Mouse (Mus musculus) kidney, embryonic 14.5 days (tissue): ENCODE results near the gene Kcnt2. TPM values are rescaled to one million over a fixed set of nuclear protein-coding genes. Genes with fewer than 3 reads are reported as not detected.

Experiments used
- ATAC-seq: fragments of 200-750 bp; cut with Nextera tagmentation; 2 replicates; pipeline ENCODE4 v1.8.0; 2017; ENCODE audit warnings: moderate number of reproducible peaks, mild to moderate bottlenecking, moderate TSS enrichment, moderate library complexity; ENCODE audit not compliant: low FRiP score, low TSS enrichment
- H3K27ac ChIP-seq: fragments of 300-500 bp; sonication (generic); 2 replicates; pipeline ENCODE4 v1.5.1; 2014; ENCODE audit warnings: low read depth, mild to moderate bottlenecking, low read length, moderate library complexity, mixed read lengths
- H3K27me3 ChIP-seq: fragments of 300-500 bp; sonication (generic); 2 replicates; pipeline ENCODE4 v1.6.1; 2014; ENCODE audit warnings: mild to moderate bottlenecking, low read length; ENCODE audit not compliant: control insufficient read depth, insufficient read depth
- H3K36me3 ChIP-seq: fragments of 300-500 bp; sonication (generic); 2 replicates; pipeline ENCODE4 v1.6.1; 2014; ENCODE audit warnings: low read length, mixed read lengths; ENCODE audit not compliant: control insufficient read depth, insufficient read depth
- H3K4me1 ChIP-seq: fragments of 300-500 bp; sonication (generic); 2 replicates; pipeline ENCODE4 v1.6.1; 2014; ENCODE audit warnings: low read length, mixed read lengths; ENCODE audit not compliant: control insufficient read depth, insufficient read depth
- H3K4me2 ChIP-seq: fragments of 300-500 bp; sonication (generic); replicated peaks from 2 replicates; pipeline ENCODE4 v1.6.1; 2014; ENCODE audit warnings: low read depth, mild to moderate bottlenecking, low read length
- H3K4me3 ChIP-seq: fragments of 300-500 bp; sonication (generic); 2 replicates; pipeline ENCODE4 v1.5.1; 2014; ENCODE audit warnings: mild to moderate bottlenecking, low read length
- H3K9ac ChIP-seq: fragments of 300-500 bp; sonication (generic); 2 replicates; pipeline ENCODE4 v1.6.1; 2014; ENCODE audit warnings: low read depth, mild to moderate bottlenecking, low read length, moderate library complexity
- H3K9me3 ChIP-seq: fragments of 300-500 bp; sonication (generic); 2 replicates; pipeline ENCODE4 v1.6.1; 2016; ENCODE audit warnings: low read length; ENCODE audit not compliant: control insufficient read depth
- WGBS: fragments of 180-500 bp; shearing (Covaris S2); extraction: QIAGEN DNeasy Blood & Tissue Kit; methylation state at CpG from one replicate; pipeline ENCODE4 v1.1.7; 2014; 5-methylcytosine and 5-hydroxymethylcytosine counted together
- polyA plus RNA-seq: library from polyadenylated mRNA; unstranded; fragments of >200 nt; fragmentation: Nextera tagmentation; extraction: Ambion mirVana; gene quantifications from 2 replicates; pipeline ENCODE4 v1.2.1, GENCODE M21; 2014

Gene Kcnt2
- polyA plus RNA-seq, 1 experiment from 2014 or later, result 4.8 TPM

DNA sequence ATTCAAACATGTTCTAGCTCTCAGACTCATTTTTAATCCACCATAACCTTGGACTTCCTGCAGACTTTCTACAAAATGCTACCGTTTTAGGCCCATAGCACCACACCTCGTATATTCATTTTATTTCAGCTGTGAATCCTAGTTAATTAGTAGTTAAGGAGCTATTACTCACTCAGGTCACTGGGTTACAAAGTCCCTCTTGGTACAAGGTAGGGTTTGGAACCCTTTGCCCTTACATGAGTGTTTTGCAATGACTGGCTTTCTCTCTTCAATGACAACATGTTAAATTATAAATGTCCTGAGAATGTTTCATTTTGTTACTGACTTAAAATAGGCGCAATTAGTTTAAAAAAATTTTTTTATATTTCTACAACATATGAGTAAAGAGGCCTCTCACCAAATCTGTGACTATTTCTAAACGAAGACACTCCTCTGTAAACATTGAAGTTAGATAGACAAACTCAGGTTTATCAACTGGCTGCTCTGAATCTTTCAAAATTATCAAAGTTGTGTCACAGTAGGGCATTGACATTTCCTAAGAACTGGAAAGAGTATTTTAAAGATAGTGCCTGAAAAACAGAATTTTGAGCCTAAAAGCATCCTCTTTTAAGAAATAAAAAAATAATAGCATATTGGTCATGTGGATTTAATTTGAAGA is 160.8 kb downstream of the Kcnt2 start:
- Histone ChIP-seq H3K27me3 (no peaks in the 10 kb centered on the region), H3K36me3 (no peaks in the 10 kb centered on the region), H3K27ac (no peak overlapping the region), H3K4me1 (no peaks in the 10 kb centered on the region), H3K4me3 (no peak overlapping the region), H3K9ac (no peak overlapping the region), H3K4me2 (no peak overlapping the region), H3K9me3 (no peaks in the 10 kb centered on the region)
- no peak for ATAC-seq
- 86% methylated on average over 4 of the region's 4 CpGs for WGBS

DNA sequence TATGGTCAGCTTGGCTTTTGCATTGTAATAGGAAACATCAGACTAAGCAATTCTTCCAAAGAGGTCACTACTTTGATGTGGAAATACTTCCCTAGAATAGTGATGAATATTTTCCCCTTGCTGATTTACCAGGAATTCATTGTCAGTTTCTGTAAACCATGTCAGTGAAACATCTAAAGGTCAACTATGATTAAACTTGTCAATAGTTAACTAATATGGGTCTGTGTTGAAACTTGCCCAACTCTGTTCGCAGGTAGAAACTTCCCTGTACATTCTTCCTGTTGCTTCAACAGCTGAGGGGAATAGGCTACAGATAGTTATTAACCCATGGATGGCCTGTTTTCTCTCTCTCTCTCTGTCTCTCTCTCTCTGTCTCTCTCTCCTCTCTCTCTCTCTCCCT is 169.8 kb downstream of the Kcnt2 start:
- no peak overlapping the region for H3K4me2 ChIP-seq
- no peaks in the 10 kb centered on the region for H3K27me3 ChIP-seq
- no peak overlapping the region for H3K4me3 ChIP-seq
- H3K9me3 ChIP-seq, result no peaks in the 10 kb centered on the region
- H3K4me1 ChIP-seq, result no peaks in the 10 kb centered on the region
- no peak overlapping the region for H3K9ac ChIP-seq
- no peak overlapping the region for H3K27ac ChIP-seq
- no peaks in the 10 kb centered on the region for H3K36me3 ChIP-seq
- ATAC-seq, result no peak
- WGBS, result 64% methylated on average over 1 of the region's 1 CpGs

DNA sequence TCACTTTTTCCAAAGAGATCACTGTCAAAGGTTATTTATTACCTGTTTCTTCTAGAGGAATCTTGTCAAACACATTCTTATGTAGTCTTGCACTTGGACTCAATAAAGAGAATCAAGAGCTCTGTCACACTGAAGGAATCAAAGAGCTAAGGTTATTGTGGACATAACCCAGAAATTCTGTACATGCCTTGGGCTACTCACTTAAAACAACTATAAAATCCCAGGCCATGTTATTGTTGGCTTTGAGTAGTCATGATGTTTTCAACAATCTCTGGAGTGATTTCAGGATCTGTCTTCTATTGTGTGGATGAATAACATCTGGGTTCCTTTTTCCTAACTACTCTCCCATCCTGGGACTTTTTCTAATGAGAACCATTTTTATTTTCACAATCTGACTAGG is 177.0 kb downstream of the Kcnt2 start:
- Histone ChIP-seq H3K27me3 (no peaks in the 10 kb centered on the region), H3K9ac (no peak overlapping the region), H3K4me1 (no peaks in the 10 kb centered on the region), H3K27ac (peak overlapping the region; percentile 38; the same call in 1 of the 2 replicates), H3K4me3 (no peak overlapping the region), H3K9me3 (no peaks in the 10 kb centered on the region), H3K36me3 (no peaks in the 10 kb centered on the region), H3K4me2 (no peak overlapping the region)
- ATAC-seq, result peak; percentile 89

DNA sequence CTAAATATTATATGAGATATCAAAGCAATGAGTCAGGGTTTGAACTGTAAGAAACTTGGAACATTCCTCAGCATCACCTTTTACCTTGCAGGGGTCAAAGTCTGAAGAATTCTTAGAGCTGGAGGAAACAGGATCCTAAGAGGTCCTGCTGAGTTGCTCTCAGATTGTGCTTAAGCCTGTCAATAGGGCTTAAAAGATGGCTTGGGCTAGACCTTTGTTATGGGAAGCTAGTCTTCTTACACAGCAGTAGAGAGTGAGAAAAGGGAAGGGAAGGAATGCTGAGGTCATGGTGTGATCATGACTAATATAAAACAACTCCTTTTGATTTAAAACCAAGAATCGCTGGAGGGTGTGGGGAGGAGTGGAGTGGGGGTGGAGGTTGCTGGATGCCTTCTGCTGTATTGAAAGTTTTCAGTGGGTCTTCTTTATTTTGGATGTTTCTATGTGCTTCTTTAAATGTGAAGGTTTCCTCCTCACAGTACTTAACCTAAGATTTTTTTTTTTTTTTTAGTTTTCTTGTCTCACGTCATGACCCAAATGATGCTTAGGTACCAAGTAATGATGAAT is 183.4 kb downstream of the Kcnt2 start:
- H3K4me3 ChIP-seq, result no peak overlapping the region
- H3K36me3 ChIP-seq, result no peaks in the 10 kb centered on the region
- no peak overlapping the region for H3K9ac ChIP-seq
- no peaks in the 10 kb centered on the region for H3K27me3 ChIP-seq
- WGBS, result 35% methylated on average over 2 of the region's 2 CpGs
- no peaks in the 10 kb centered on the region for H3K9me3 ChIP-seq
- no peaks in the 10 kb centered on the region for H3K4me1 ChIP-seq
- H3K27ac ChIP-seq, result no peak overlapping the region
- no peak overlapping the region for H3K4me2 ChIP-seq
- peak; percentile 85; the same call in 1 of the 2 replicates for ATAC-seq

DNA sequence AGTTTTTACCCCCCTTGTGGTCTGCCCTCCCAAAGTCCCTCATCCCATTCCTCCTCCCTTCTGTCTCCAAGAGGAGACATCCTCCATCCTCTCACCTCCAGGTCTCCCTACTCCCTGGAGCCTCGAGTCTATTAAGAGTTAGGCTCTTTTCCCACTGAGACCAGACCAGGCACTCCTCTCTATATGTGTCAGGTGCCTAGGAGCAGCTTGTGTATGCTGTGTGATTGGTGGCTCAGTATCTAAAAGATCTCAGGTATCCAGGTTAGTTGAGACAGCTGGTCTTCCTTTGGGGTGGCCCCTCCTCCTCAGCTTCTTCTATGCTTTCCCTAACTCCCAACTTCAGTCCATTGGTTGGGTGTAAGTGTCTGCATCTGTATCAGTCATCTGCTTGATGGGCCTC is 186.1 kb downstream of the Kcnt2 start:
- 67% methylated on average over 1 of the region's 1 CpGs for WGBS
- no peak overlapping the region for H3K9ac ChIP-seq
- no peaks in the 10 kb centered on the region for H3K9me3 ChIP-seq
- no peak for ATAC-seq
- H3K4me2 ChIP-seq, result no peak overlapping the region
- no peaks in the 10 kb centered on the region for H3K36me3 ChIP-seq
- no peak overlapping the region for H3K27ac ChIP-seq
- no peak overlapping the region for H3K4me3 ChIP-seq
- no peaks in the 10 kb centered on the region for H3K4me1 ChIP-seq
- no peaks in the 10 kb centered on the region for H3K27me3 ChIP-seq

DNA sequence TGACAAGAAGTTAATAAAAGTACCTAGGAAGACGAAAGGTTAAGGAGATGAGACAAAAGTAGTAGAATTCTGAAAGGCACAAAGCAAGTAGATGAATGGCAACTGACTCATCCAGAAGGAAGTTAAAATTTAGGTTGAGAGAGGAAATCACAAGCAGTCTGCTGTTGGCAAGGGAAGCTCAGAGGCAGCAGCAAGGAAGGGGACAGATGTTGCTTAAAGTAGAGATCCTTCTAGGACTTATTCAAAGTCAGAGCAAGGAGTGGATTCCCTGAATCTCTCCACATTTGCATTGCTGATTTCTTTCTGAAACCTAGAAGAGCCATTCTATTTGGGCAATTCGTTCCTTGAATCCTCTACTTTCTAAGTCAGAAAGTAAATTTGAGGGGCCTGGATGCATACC is 188.8 kb downstream of the Kcnt2 start:
- no peaks in the 10 kb centered on the region for H3K36me3 ChIP-seq
- H3K27me3 ChIP-seq, result no peaks in the 10 kb centered on the region
- no peaks in the 10 kb centered on the region for H3K9me3 ChIP-seq
- H3K4me3 ChIP-seq, result no peak overlapping the region
- H3K4me2 ChIP-seq, result no peak overlapping the region
- H3K9ac ChIP-seq, result no peak overlapping the region
- H3K27ac ChIP-seq, result no peak overlapping the region
- no peaks in the 10 kb centered on the region for H3K4me1 ChIP-seq
- 89% methylated on average over 2 of the region's 2 CpGs for WGBS
- ATAC-seq, result no peak

DNA sequence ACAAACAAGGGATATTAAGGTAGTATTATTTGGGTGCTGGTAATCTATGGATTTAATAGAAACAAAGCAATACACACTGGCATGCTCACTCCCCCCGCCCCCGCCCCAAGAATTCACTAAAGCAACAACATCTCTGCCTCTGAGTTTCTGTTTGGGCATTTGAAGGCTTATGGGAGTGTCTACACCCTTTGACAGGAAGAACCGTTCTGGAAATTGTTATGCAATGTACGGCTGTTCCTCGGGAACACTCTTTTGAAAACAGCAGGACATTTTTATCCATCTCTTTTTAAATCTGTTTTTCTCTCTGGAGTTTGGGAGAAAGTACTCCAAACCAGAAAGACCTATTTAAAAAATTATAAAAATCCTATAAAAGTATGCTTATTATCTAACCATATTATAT is 192.2 kb downstream of the Kcnt2 start:
- no peaks in the 10 kb centered on the region for H3K27me3 ChIP-seq
- no peaks in the 10 kb centered on the region for H3K9me3 ChIP-seq
- H3K4me3 ChIP-seq, result no peak overlapping the region
- H3K36me3 ChIP-seq, result no peaks in the 10 kb centered on the region
- H3K9ac ChIP-seq, result no peak overlapping the region
- WGBS, result 68% methylated on average over 5 of the region's 5 CpGs
- H3K4me1 ChIP-seq, result no peaks in the 10 kb centered on the region
- H3K4me2 ChIP-seq, result no peak overlapping the region
- H3K27ac ChIP-seq, result no peak overlapping the region
- no peak for ATAC-seq

DNA sequence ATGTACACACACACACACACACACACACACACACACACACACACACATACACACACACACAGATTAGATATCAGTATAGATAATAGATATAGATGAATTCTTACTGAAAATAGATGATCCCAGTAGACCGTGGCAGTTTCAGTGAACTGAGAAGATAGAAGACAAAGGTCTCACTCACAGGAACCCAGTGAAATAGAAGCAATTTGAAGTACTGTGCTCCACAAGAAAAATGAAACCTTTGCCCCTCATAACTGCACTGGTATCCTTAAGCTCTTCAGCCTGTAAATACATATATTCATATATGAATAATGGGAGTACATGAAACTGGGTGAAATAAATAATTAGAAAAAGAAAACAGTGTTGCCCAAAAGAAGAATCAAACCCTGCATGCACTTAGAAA is 197.9 kb downstream of the Kcnt2 start:
- H3K4me3 ChIP-seq, result no peak overlapping the region
- no peak overlapping the region for H3K4me2 ChIP-seq
- no peak overlapping the region for H3K9ac ChIP-seq
- ATAC-seq, result no peak
- WGBS, result 79% methylated on average over 1 of the region's 1 CpGs
- no peaks in the 10 kb centered on the region for H3K27me3 ChIP-seq
- no peaks in the 10 kb centered on the region for H3K36me3 ChIP-seq
- no peaks in the 10 kb centered on the region for H3K9me3 ChIP-seq
- H3K27ac ChIP-seq, result no peak overlapping the region
- H3K4me1 ChIP-seq, result no peaks in the 10 kb centered on the region

DNA sequence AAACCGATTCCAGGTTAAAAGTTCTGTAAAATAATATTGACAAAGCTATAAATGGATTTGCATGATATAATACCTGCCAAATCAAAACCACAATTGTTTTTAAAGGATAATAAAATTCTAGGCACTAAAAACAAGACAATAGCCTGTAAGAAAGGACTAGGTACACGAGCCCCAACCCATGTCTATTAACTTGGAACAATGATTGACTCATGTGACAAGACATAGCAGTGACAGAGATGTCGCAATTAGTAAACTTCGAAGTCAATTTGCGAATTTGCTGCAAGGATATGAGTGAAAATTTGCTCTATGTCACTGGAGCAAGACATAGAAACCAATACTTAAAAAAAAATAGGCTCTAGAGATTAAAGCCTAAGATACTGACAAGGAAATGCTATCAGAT is 198.4 kb downstream of the Kcnt2 start:
- H3K4me2 ChIP-seq, result no peak overlapping the region
- H3K27me3 ChIP-seq, result no peaks in the 10 kb centered on the region
- no peak overlapping the region for H3K4me3 ChIP-seq
- H3K9ac ChIP-seq, result no peak overlapping the region
- H3K4me1 ChIP-seq, result no peaks in the 10 kb centered on the region
- no peaks in the 10 kb centered on the region for H3K36me3 ChIP-seq
- 82% methylated on average over 5 of the region's 5 CpGs for WGBS
- ATAC-seq, result no peak
- no peak overlapping the region for H3K27ac ChIP-seq
- H3K9me3 ChIP-seq, result no peaks in the 10 kb centered on the region
